Mouse (Mus musculus) urinary bladder, postnatal 14 days (tissue): ENCODE measurements around the gene Mcmbp.

Experiments
- DNase-seq: peaks from one replicate; pipeline ENCODE4 v3.0.0; 2021; ENCODE audit warnings: low spot score

Gene Mcmbp

GRCm38 (mm10) chr7:128740334-128740733 lies at the start of gene Mcmbp:
Gene Mcmbp, minus strand, starts transcription at chr7:128740495.
- peak; percentile 98 for DNase-seq

DNA sequence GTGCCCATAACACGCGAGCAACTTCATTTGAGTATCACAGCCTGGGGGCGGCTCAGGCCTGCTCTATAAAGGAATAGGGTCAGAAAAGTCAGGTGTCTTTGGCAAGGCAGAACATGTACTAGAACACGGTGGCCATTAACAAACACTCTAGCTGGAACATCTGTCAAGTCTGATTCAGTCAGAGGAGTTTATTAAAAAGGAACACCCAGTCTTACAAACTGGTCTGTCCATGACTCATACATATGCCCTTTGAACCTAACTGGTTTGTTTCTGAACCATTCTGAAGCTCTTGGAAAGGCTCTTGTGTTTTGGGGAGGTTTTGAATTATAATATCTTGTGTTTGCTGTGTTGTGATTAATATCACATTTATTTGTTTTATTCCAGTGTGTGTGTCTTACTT lies 49.8 kb upstream of the Mcmbp start:
- DNase-seq: no peak

DNA sequence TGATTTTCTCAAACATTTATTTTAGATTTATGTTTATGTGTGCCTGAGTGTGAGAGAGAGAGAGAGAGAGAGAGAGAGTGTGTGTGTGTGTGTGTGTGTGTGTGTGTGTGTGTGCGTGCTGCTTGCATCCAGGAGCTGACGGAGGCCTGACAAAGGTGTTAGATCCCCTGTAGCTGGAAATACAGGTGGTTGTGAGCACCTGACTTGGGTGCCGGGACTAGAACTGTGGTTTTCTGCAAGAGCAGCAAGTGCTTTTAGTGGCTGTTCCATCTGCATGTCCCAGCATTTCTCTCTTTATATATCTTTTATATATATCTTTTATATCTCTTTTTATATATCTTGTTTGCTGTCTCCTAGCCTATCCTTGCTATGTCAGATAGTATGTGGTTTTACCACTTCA lies 41.6 kb upstream of the Mcmbp start:
- no peak for DNase-seq

GRCm38 (mm10) chr7:128779305-128779704 lies 39.0 kb upstream of the Mcmbp start:
- DNase-seq: peak; percentile 34

DNA sequence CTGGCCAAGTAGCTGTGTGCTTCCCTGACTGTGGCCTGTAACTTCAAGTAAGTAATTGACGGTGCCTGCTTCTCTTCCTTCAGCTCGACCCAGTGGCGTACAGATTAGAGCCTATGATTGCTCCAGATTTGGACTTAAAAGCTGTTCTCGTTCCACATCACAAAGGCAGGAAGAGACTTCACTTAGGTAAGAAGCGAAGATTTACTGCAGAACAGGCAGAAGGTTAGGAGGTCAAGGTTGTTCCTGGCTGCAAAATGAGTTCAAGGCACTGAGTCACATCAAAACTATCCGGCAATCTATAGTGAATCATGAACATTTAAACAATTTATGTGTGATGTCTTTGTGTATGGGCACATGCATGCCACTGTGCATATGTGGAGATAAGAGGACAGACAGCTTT lies 36.9 kb upstream of the Mcmbp start:
- no peak for DNase-seq

DNA sequence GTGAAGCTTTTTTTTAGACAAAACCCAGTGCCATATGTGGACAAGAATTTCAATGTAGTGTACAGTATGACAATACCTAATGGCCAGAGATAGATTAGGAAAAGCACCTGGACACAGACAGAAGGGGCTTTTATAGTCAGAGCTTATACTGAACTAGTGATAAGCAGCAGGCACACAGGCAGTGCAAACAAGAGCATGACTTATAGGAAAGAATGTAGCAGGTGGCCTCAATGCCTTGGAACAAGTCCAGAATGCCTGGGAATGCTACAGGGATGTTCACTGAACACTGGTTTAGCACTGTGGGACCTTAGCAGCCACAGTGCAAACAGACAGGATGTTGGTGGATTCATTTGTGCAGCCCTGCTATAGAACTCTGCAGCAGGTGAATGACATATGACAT lies 26.4 kb upstream of the Mcmbp start:
- no peak for DNase-seq

GRCm38 (mm10) chr7:128758948-128759347 lies 18.7 kb upstream of the Mcmbp start:
- DNase-seq: no peak

DNA sequence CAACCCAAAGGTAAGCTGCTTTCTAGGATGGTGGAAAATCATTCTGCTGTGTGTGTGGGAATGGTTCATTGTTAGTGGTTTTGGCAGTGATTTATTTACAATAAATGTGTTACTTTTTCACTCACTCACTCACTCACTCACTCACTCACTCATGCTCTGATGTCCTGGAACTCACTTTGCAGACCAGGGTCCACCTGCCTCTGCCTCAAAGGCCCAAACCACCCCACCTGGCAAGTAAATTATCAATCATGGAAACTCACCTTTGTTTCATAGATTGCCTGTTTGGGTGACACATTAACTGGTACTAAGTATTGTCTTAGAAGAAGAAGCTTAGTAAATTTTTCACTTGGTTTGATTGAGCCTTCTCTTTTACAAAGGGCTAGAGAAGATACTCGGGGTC lies 15.1 kb upstream of the Mcmbp start:
- no peak for DNase-seq

GRCm38 (mm10) chr7:128752012-128752411 lies 11.7 kb upstream of the Mcmbp start:
- no peak for DNase-seq

DNA sequence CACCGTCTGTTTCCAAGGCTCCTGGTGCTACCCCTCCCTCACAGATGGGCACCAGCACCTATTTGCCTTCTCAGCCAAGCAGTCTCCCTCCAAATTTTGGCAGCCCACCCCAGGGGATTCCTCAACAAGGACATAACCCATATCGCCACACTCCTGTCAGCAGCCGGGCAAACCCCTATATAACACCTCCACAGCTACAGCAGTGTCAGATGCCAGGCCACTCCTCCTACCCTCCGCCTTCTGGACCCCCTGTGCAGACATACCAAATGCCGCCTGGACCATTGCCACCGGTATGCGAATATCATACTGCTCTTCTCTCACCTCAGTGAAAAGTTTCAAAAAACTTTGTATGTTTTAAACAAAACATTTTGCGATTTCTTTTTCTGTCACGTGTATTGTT lies 10.0 kb upstream of the Mcmbp start:
- DNase-seq: no peak

GRCm38 (mm10) chr7:128748758-128749157 lies 8.5 kb upstream of the Mcmbp start:
- DNase-seq: peak; percentile 79

DNA sequence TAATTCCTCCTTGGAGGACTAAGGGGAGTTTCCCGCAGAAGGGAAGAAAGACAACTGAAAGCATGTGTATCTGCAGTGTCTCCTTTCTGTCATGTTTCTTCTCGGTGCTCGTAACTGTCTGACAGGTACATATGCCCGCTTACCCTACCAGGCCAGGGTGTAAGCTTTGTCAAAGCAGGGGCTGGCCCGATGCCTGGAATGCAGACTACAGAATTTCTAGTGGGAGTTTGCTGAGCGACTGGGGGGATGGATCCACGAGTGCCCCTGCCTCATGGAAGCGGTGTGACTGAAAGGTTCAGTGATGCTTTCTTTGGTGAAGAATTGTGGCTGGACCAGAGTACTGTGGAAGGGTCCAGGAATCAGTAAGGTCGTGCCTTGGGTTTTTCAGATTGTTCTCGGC lies 5.9 kb upstream of the Mcmbp start:
- DNase-seq: no peak

- DNase-seq: peak; percentile 98
These were observed 4.6 kb upstream of the Mcmbp start, which contains the start of gene Sec23ip for GRCm38 (mm10) chr7:128744684-128745485. Gene Sec23ip, plus strand, starts transcription at chr7:128744943.

DNA sequence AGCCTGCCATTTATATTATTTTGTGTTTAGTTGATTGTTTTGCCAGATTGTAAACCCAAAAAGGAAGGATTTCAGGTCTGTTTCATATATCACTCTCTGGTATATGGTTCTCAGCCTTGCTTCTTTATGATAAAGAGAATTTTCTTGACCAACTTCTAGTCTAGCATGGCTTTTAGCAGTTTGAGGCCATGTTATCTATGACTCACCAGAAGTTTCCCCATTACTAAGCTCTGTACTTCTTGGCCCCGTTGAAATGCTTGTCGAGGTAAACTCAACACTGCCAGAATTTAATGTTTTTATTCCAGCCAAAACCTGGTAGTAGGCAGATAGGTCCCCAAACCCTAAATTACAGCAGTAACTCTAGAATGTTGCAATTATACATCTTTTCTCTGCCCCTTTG lies 3.6 kb upstream of the Mcmbp start:
- DNase-seq: no peak

DNA sequence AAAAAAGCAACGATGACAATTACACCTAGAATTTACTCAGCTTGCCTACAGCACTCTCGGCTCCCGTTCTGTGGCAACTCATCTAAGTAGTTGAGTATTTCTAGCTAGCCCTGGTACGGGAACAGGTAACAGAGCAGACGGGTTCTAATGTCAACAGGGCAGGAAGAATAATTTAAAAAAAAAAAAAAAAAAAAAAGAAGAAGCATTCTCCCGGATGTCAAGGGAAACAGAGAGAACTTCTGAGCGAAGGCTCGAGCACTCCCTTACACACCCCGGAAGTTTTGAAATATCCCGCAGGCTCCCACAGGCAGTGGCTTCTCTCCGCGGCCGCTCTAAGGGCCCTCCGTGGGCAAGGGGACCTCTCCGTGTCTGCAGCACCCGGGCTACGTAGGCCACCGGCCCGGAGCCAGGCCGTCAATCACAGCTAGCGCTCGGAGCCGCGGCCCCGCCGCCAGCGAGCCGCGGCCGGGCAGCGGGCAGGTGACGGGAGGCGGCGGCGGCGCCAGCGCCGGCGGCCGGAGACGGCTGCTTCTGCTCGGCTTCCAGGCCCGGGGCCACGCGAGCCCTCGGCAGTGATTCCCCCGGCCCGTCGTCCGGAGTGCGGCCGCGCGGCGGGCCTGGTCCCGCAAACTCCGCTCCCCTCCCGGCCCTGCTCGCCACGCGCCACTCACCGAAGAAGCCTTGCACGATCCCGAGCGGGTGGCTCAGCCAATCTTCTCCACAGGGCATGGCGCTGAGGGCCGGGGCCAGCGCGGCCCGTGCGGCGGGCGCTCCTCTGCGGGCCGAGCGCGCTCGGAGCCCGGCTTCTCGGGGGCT lies 625 bp downstream of the Mcmbp start:
- peak; percentile 65 for DNase-seq

- DNase-seq: no peak
These were observed 1.2 kb downstream of the Mcmbp start for GRCm38 (mm10) chr7:128739116-128739461.

DNA sequence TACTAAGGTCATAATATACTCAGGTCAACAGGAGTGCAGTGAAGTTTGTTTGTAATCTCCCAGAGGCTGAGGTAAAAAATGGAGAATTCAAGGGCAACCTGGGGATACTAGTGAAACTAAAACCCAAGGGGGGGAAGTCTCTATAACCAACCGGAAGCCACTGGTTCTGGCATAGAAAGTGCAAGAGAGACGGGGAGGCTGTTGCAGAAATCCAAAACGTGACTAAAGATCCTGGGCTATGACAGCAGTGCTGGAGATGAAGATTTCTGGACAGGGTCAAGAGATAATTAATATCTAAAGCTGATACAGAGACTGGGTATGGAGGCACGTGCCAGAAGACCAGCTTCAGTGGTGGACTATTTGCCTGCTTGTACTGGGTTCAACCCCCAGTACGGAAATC lies 2.3 kb downstream of the Mcmbp start:
- DNase-seq: no peak

- DNase-seq: no peak
These were observed 8.7 kb downstream of the Mcmbp start for GRCm38 (mm10) chr7:128731585-128731984.

DNA sequence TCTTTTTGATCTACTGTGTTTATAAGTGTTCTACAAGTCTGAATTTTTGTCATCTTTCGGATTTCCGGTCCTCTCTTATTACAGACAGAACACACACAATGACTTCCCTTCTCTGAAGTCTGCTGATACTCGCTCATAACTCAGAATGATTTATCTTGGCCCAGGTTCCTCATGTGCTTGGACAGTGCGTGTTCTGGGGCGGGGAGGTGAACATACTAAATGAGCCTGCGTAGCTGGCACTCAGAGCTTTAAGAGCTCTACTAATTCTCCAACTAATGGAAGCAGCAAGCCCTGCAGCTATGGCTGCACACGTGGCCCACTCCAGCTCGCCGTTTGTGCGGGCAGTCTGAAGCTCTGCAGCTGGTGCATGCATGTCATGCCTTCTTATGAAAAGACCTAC lies 11.6 kb downstream of the Mcmbp start:
- no peak for DNase-seq

GRCm38 (mm10) chr7:128727701-128728100 lies 12.6 kb downstream of the Mcmbp start:
- DNase-seq: no peak

DNA sequence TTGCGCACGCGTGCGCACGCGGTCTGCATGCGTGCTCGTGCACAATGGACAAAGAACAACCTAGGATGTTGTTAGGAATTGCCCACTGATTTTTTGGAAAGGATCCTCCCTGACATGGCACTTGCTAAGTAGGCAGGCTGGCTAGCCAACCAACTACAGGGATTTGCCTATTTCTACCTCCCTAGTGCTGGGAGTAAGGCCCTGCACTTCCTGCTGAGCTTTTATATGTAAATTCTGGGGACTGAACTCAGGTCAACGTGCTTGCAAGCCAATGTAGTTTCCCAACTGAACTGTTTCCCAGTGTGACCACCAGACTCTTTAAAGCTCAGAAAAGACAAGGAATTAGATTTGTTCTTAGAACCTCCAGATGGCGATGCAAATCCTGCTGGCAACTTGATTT lies 13.3 kb downstream of the Mcmbp start:
- DNase-seq: no peak

DNA sequence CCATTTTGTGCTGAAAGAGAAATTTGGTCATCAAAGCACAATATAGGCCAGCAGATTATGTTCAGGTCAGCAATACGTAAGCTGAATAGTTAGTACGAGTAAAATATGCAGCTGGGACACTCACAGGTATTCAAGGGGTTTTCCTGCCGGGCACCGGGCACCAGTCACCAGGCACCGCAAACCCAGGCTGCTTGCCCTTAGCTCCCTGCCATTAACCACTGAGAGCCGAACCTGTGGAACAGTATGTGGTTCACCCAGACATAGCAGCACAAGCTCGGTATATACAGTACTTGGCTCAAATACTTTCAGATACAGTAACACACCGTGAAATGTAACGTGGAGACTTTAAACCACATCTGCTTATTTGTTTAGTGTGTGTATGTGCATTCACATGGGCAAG lies 15.1 kb downstream of the Mcmbp start:
- no peak for DNase-seq

DNA sequence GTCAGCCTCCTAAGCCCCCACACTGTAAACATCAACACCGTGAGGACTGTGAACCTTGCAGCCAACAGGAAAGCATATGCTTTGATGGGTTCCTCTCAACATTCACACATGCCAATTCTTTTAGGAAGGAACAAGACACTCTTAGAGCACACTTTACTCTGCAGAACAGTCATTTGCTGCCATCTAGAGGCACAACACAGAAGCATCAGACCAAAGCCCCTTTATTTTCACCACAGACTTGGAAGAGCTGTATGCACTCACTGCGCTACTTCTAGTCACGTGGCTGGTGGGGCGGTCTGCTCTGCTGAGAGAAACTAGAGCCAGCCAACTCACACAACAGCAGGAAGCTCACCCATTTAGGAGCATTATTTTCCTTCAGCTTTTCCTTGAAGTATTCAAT lies 15.5 kb downstream of the Mcmbp start:
- peak; percentile 51 for DNase-seq
